Mouse (Mus musculus) liver, adult 2 months (tissue): Measurements from ENCODE around the gene Fgfr2. TPM values are rescaled to one million over a fixed set of nuclear protein-coding genes. Genes with fewer than 3 reads are reported as not detected.
"Not testable (repeated sequence)": the region's sequence is repeated elsewhere in the genome, so short reads cannot be mapped to it uniquely, and the experiment has no call there.

Source experiments
- DNase-seq: peaks from one replicate; pipeline ENCODE4 v3.0.0-alpha.2; 2011; ENCODE audit warnings: low read depth, low spot score; ENCODE audit errors: extremely low read depth
- H3K27ac ChIP-seq: fragments of 200-500 bp; replicated peaks from 2 replicates; pipeline ENCODE4 v1.5.1; 2012; ENCODE audit warnings: low read depth, mild to moderate bottlenecking, control low read depth, inconsistent platforms, low read length; ENCODE audit not compliant: insufficient read depth
- H3K27me3 ChIP-seq: fragments of 200-500 bp; 2 replicates; pipeline ENCODE4 v1.6.1; 2012; ENCODE audit warnings: mild to moderate bottlenecking, moderate library complexity, low read length, inconsistent platforms; ENCODE audit not compliant: control insufficient read depth, insufficient read depth
- H3K36me3 ChIP-seq: fragments of 200-500 bp; 2 replicates; pipeline ENCODE4 v1.6.1; 2012; ENCODE audit warnings: low read length, inconsistent platforms; ENCODE audit not compliant: control insufficient read depth, insufficient read depth
- H3K4me1 ChIP-seq: fragments of 200-500 bp; 2 replicates; pipeline ENCODE4 v1.6.1; 2011; ENCODE audit warnings: low read length; ENCODE audit not compliant: control insufficient read depth, insufficient read depth
- H3K4me3 ChIP-seq: fragments of 200-500 bp; 2 replicates; pipeline ENCODE4 v1.5.1; 2011; ENCODE audit warnings: low read depth, mild to moderate bottlenecking, control low read depth, low read length, moderate library complexity; ENCODE audit not compliant: insufficient read depth
- H3K79me2 ChIP-seq: fragments of 200-500 bp; 2 replicates; pipeline ENCODE4 v1.6.1; 2012; ENCODE audit warnings: inconsistent platforms, mild to moderate bottlenecking, low read length, moderate library complexity; ENCODE audit not compliant: control insufficient read depth, insufficient read depth
- H3K9ac ChIP-seq: fragments of 200-500 bp; 2 replicates; pipeline ENCODE4 v1.6.1; 2012; ENCODE audit warnings: low read depth, mild to moderate bottlenecking, control low read depth, inconsistent platforms, low read length
- CTCF ChIP-seq: fragments of 200-500 bp; IDR thresholded peaks from 2 replicates; pipeline ENCODE4 v1.5.1; 2011; ENCODE audit warnings: low read depth, low read length, control low read depth
- POLR2A ChIP-seq: fragments of 200-500 bp; IDR thresholded peaks from 2 replicates; pipeline ENCODE4 v1.6.1; 2011; ENCODE audit warnings: low read length, control low read depth; ENCODE audit not compliant: insufficient read depth; ENCODE audit errors: extremely low read depth
- WGBS: fragments of 180-500 bp; shearing (Covaris S2); methylation state at CpG from one replicate; pipeline ENCODE4 v1.1.7; 2018; 5-methylcytosine and 5-hydroxymethylcytosine counted together
- polyA plus RNA-seq: library from polyadenylated mRNA; depleted of rRNA; stranded (reverse); fragments of >200 nt; gene quantifications from 2 replicates; pipeline ENCODE4 v1.2.3, GENCODE M21; 2012
- total RNA-seq: library from RNA; depleted of rRNA; stranded (reverse); fragments of >200 nt; gene quantifications from 2 replicates; pipeline ENCODE4 v1.2.3, GENCODE M21; 2014

Fgfr2 gene
- total and polyA plus RNA-seq, 2 experiments: 16.7 to 35.2 TPM

GRCm38 (mm10) chr7:132448511-132449154 is 674.5 kb downstream of the Fgfr2 start:
- WGBS: 66% methylated on average over 4 of the region's 4 CpGs
- Histone ChIP-seq H3K4me1 (no peaks in the 10 kb centered on the region), H3K9ac (no peak overlapping the region), H3K27me3 (no peaks in the 10 kb centered on the region), H3K4me3 (no peak overlapping the region), H3K36me3 (no peaks in the 10 kb centered on the region), H3K27ac (peak overlapping the region; percentile 48), H3K79me2 (no peaks in the 10 kb centered on the region)
- TF ChIP-seq CTCF: no peak
- no peak for TF ChIP-seq POLR2A
- DNase-seq: peak; percentile 55

- H3K4me1 ChIP-seq: no peaks in the 10 kb centered on the region
- 78% methylated on average over 5 of the region's 5 CpGs for WGBS
- H3K27ac ChIP-seq: no peak overlapping the region
- no peak overlapping the region for H3K9ac ChIP-seq
- H3K36me3 ChIP-seq: no peaks in the 10 kb centered on the region
- DNase-seq: no peak
- TF ChIP-seq POLR2A: no peak
- TF ChIP-seq CTCF: no peak
- H3K4me3 ChIP-seq: no peak overlapping the region
- no peaks in the 10 kb centered on the region for H3K79me2 ChIP-seq
- no peaks in the 10 kb centered on the region for H3K27me3 ChIP-seq
Observed at GRCm38 (mm10) chr7:132447558-132447957, 675.6 kb downstream of the Fgfr2 start.

- H3K4me1 ChIP-seq: no peaks in the 10 kb centered on the region
- H3K27ac ChIP-seq: no peak overlapping the region
- DNase-seq: no peak
- H3K9ac ChIP-seq: no peak overlapping the region
- no peak overlapping the region for H3K4me3 ChIP-seq
- H3K36me3 ChIP-seq: no peaks in the 10 kb centered on the region
- TF ChIP-seq CTCF (no peak), POLR2A (no peak)
- 78% methylated on average over 5 of the region's 5 CpGs for WGBS
- H3K79me2 ChIP-seq: no peaks in the 10 kb centered on the region
- H3K27me3 ChIP-seq: no peaks in the 10 kb centered on the region
Observed at GRCm38 (mm10) chr7:132446841-132447240, 676.3 kb downstream of the Fgfr2 start.

GRCm38 (mm10) chr7:132444221-132444620 is 678.9 kb downstream of the Fgfr2 start:
- no peaks in the 10 kb centered on the region for H3K36me3 ChIP-seq
- WGBS: 88% methylated on average over 2 of the region's 2 CpGs
- no peaks in the 10 kb centered on the region for H3K27me3 ChIP-seq
- DNase-seq: no peak
- no peaks in the 10 kb centered on the region for H3K79me2 ChIP-seq
- H3K4me3 ChIP-seq: no peak overlapping the region
- no peak overlapping the region for H3K27ac ChIP-seq
- H3K4me1 ChIP-seq: no peaks in the 10 kb centered on the region
- no peak overlapping the region for H3K9ac ChIP-seq
- TF ChIP-seq POLR2A (no peak), CTCF (no peak)

GRCm38 (mm10) chr7:132443769-132444168 is 679.4 kb downstream of the Fgfr2 start:
- 63% methylated on average over 2 of the region's 2 CpGs for WGBS
- no peaks in the 10 kb centered on the region for H3K27me3 ChIP-seq
- H3K4me3 ChIP-seq: no peak overlapping the region
- H3K79me2 ChIP-seq: no peaks in the 10 kb centered on the region
- no peak for DNase-seq
- TF ChIP-seq POLR2A: no peak
- H3K27ac ChIP-seq: no peak overlapping the region
- no peaks in the 10 kb centered on the region for H3K36me3 ChIP-seq
- H3K9ac ChIP-seq: 0 out of 2 replicates have a peak overlapping the region, but pooled peaks have one; percentile 22
- H3K4me1 ChIP-seq: no peaks in the 10 kb centered on the region

GRCm38 (mm10) chr7:132443134-132443533 is 680.0 kb downstream of the Fgfr2 start:
- Histone ChIP-seq H3K79me2 (no peaks in the 10 kb centered on the region), H3K4me3 (no peak overlapping the region), H3K9ac (no peak overlapping the region), H3K27ac (no peak overlapping the region), H3K27me3 (no peaks in the 10 kb centered on the region), H3K4me1 (no peaks in the 10 kb centered on the region), H3K36me3 (no peaks in the 10 kb centered on the region)
- DNase-seq: no peak
- WGBS: 73% methylated on average over 3 of the region's 3 CpGs
- no peak for TF ChIP-seq CTCF

GRCm38 (mm10) chr7:132442133-132442763 is 680.9 kb downstream of the Fgfr2 start:
- H3K27me3 ChIP-seq, DNase-seq, H3K27ac ChIP-seq, H3K4me1 ChIP-seq, H3K36me3 ChIP-seq, H3K9ac ChIP-seq, H3K79me2 ChIP-seq, H3K4me3 ChIP-seq: not testable (repeated sequence)
- 93% methylated on average over 3 of the region's 3 CpGs for WGBS
